Mouse (Mus musculus) thymus, adult 2 months (tissue): ENCODE measurements around the gene Catsper3.

Experiments used
- CTCF ChIP-seq: fragments of 200-500 bp; IDR thresholded peaks from 2 replicates; pipeline ENCODE4 v1.5.1; 2012; ENCODE audit warnings: mild to moderate bottlenecking, control low read depth, low read length, moderate library complexity, borderline replicate concordance; ENCODE audit not compliant: control insufficient read depth, poor library complexity, insufficient read depth; ENCODE audit errors: extremely low read depth
- POLR2A ChIP-seq: fragments of 200-500 bp; IDR thresholded peaks from 2 replicates; pipeline ENCODE4 v1.6.1; 2012; ENCODE audit warnings: mild to moderate bottlenecking, low read length, control low read depth, moderate library complexity; ENCODE audit not compliant: control insufficient read depth, poor library complexity, insufficient read depth; ENCODE audit errors: extremely low read depth

DNA sequence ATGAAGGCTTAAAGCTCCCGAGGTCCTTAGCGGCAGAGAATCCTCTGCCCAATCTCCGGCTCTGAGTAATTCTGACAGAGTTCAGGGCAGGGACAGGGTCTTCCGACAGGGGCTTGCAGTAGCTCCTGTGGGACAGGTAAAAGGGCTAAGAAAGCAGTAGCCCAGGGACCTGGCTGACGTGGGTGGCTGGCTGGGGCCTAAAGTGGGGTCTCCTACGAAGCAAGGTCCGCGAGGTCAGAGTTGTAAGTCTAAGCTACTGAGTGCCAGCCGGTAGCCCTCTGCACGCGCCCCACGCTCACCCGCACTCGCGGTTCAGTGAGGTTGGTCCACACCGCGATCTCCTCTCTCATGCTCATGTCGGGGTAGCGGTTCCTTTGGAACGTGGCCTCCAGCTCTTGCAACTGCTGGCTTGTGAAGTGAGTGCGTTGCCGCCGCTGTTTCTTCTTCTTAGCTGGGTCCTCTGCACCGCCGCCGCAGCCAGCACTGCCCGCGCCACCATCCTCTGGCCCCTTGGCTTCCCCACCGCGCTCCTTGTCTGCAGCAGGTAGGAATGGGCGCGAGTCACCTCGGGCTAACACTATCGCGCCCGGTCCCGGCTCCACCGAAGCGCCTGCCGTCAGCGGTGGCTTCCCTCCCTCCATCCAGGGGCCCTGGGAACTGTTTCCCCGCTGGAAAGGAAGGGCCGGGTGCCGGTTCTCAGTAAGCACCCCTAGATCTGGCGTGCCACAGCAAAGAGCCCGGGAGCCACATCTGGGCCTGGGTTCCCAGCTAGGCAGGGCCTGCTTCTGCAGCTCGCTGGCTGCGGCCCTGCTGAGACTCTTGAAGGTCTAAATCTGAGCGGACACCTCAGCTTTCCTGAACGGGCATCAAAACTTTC lies 44.0 kb downstream of the Catsper3 start:
- TF ChIP-seq POLR2A (no peak), CTCF (no peak)
